15 mouse cellular contexts compared by ENCODE assay signal in genomic region chr6:31072559-31072958, GRCm38 (mm10).
DNase-seq lines count a peak whose midpoint lies in the region; ATAC-seq and TF ChIP-seq lines count a peak whose summit lies in the region.
"Had no signal": no experiment of that assay in that cellular context is flagged by ENCODE, and none has a peak within 500 bp of the region (broad histone marks: within the 10 kb centered on the region; RNA-seq: fewer than 3 reads in every experiment).

No protein-coding gene starts in this region.

- H3K27ac ChIP-seq in CH12.LX (ENCODE audit: insufficient read depth, low read depth) (no peak overlapping the region), macrophage (peak overlapping the region; percentile 3; the same call in 1 of the 2 replicates)
- no peak overlapping the region for H3K27ac ChIP-seq in forebrain, postnatal 0 days (ENCODE audit: low read depth, low read length)
- H3K27ac ChIP-seq: hindbrain, embryonic 12.5 days; hindbrain, embryonic 15.5 days had no signal

- H3K4me3 ChIP-seq in CH12.LX (replicated peaks in 1 of 3; ENCODE audit: low read depth in 2 of 3, low read length in 2 of 3, poor library complexity in 1 of 3) (no peak overlapping the region), macrophage (ENCODE audit: inconsistent target) (no peak overlapping the region)
- no peak overlapping the region for H3K4me3 ChIP-seq in forebrain, postnatal 0 days (ENCODE audit: low read depth, low read length)
- H3K4me3 ChIP-seq: hindbrain, embryonic 12.5 days; hindbrain, embryonic 15.5 days had no signal

- H3K4me2 ChIP-seq in CH12.LX (ENCODE audit: insufficient read depth, low read depth, poor library complexity, severe bottlenecking), result no peak overlapping the region
- no peak overlapping the region for H3K4me2 ChIP-seq in forebrain, postnatal 0 days (ENCODE audit: low read depth)
- H3K4me2 ChIP-seq: heart, embryonic 11.5 days; hindbrain, embryonic 12.5 days; hindbrain, embryonic 15.5 days had no signal

- TF ChIP-seq CTCF in CH12.LX (conservative IDR thresholded peaks at IDR 0.05 in 1 of 2, IDR thresholded peaks at IDR 0.05 in 1 of 2; ENCODE audit: low read depth in 2 of 2, low read length in 2 of 2), result no peak
- no peak for TF ChIP-seq CTCF in forebrain, postnatal 0 days (IDR thresholded peaks at IDR 0.05; ENCODE audit: low read depth)

- peak; percentile 62 for DNase-seq in thymus, postnatal 0 days (ENCODE audit: low spot score)
- no peak for DNase-seq in thymus, adult 18-20 months
- no peak for DNase-seq in CH12.LX (ENCODE audit: extremely low read depth)
- no peak for DNase-seq in forebrain, postnatal 0 days
- DNase-seq: adrenal gland, postnatal 10 days; cerebellum, adult 9-10 months; cerebellum, postnatal 14 days; gastrocnemius, postnatal 10 days had no signal

- TF ChIP-seq POLR2A in CH12.LX (IDR thresholded peaks at IDR 0.05; ENCODE audit: low read depth, low read length), result no peak

- ATAC-seq in activated CD4-positive, CD25-positive, alpha-beta regulatory T cell, adult 4 months, result peak; percentile 11
- ATAC-seq in forebrain, postnatal 0 days, result no peak
- ATAC-seq: CD4-positive, CD25-positive, alpha-beta regulatory T cell, adult 4 months; forebrain, embryonic 14.5 days had no signal

- TF ChIP-seq EP300 in CH12.LX (IDR thresholded peaks at IDR 0.05; ENCODE audit: low read length), result no peak

- dilution Hi-C loops in CH12.LX (cut with MboI; ENCODE audit: extremely low pct_ligation_motif_present, extremely low pct_unique_long_range_greater_than_20kb, low sequenced_read_pairs), result no loop called here

- 45% methylated on average over 5 of the region's 5 CpGs for WGBS in macrophage (ENCODE audit: missing documents)
- 37% methylated on average over 5 of the region's 5 CpGs for WGBS in forebrain, postnatal 0 days

- no peaks in the 10 kb centered on the region for H3K9me3 ChIP-seq in CH12.LX (replicated peaks; ENCODE audit: low read length)
- H3K9me3 ChIP-seq in forebrain, postnatal 0 days (ENCODE audit: low read length), result no peaks in the 10 kb centered on the region
- H3K9me3 ChIP-seq: hindbrain, embryonic 12.5 days; hindbrain, embryonic 15.5 days had no signal

- in situ Hi-C loops in CH12.LX (cut with MboI; ENCODE audit: low pct_ligation_motif_present, low pct_unique_long_range_greater_than_20kb, low sequenced_read_pairs), result no loop called here

- H3K36me3 ChIP-seq in CH12.LX (replicated peaks in 1 of 2; ENCODE audit: control insufficient read depth in 1 of 2, insufficient read depth in 1 of 2, low read length in 1 of 2) (peaks cover 67 to 96% of the 10 kb centered on the region in 2 experiments), macrophage (ENCODE audit: inconsistent target) (peaks cover 84% of the 10 kb centered on the region)
- H3K36me3 ChIP-seq in forebrain, postnatal 0 days (ENCODE audit: insufficient read depth), result no peaks in the 10 kb centered on the region
- H3K36me3 ChIP-seq: hindbrain, embryonic 12.5 days; hindbrain, embryonic 15.5 days had no signal

- H3K79me2 ChIP-seq in CH12.LX (replicated peaks; ENCODE audit: control insufficient read depth, extremely low read depth, insufficient read depth, poor library complexity, severe bottlenecking), result peaks cover 10% of the 10 kb centered on the region
- peaks cover 100% of the 10 kb centered on the region for H3K79me2 ChIP-seq in macrophage (ENCODE audit: inconsistent target)

- H3K9ac ChIP-seq in CH12.LX (ENCODE audit: insufficient read depth, low read depth), result no peak overlapping the region
- no peak overlapping the region for H3K9ac ChIP-seq in forebrain, postnatal 0 days
- H3K9ac ChIP-seq: hindbrain, embryonic 12.5 days; hindbrain, embryonic 15.5 days had no signal

- TF ChIP-seq RAD21 in CH12.LX (IDR thresholded peaks at IDR 0.05; ENCODE audit: low read depth, low read length), result no peak

- peaks cover 22 to 60% of the 10 kb centered on the region in 2 experiments for H3K4me1 ChIP-seq in CH12.LX (ENCODE audit: control insufficient read depth in 1 of 2, insufficient read depth in 2 of 2)
- H3K4me1 ChIP-seq in forebrain, postnatal 0 days (ENCODE audit: insufficient read depth), result no peaks in the 10 kb centered on the region

- H3K27me3 ChIP-seq in CH12.LX (replicated peaks), result no peaks in the 10 kb centered on the region
- no peaks in the 10 kb centered on the region for H3K27me3 ChIP-seq in forebrain, postnatal 0 days (ENCODE audit: insufficient read depth, low read length)
- H3K27me3 ChIP-seq: hindbrain, embryonic 12.5 days; hindbrain, embryonic 15.5 days had no signal

TF ChIP-seq in CH12.LX, 34 proteins besides CTCF, POLR2A, EP300 and RAD21:
- TF ChIP-seq MAFK (IDR thresholded peaks at IDR 0.05; ENCODE audit: insufficient replicate concordance, low read length), result peak; percentile 68
- TF ChIP-seq ZC3H11A (IDR thresholded peaks at IDR 0.05; ENCODE audit: low read depth, low read length), result no peak
